Mouse (Mus musculus) T-cell, adult 66 days (primary cell): ENCODE measurements around the gene Kbtbd12. TPM values are rescaled to one million over a fixed set of nuclear protein-coding genes. Genes with fewer than 3 reads are reported as not detected.

Experiments
- total RNA-seq, 2 experiments: library from RNA; stranded (reverse); gene quantifications; 3 replicates in 1 of 2; 4 replicates in 1 of 2; pipeline ENCODE4 v1.2.4; 2023

Gene Kbtbd12
- total RNA-seq = not detected

DNA sequence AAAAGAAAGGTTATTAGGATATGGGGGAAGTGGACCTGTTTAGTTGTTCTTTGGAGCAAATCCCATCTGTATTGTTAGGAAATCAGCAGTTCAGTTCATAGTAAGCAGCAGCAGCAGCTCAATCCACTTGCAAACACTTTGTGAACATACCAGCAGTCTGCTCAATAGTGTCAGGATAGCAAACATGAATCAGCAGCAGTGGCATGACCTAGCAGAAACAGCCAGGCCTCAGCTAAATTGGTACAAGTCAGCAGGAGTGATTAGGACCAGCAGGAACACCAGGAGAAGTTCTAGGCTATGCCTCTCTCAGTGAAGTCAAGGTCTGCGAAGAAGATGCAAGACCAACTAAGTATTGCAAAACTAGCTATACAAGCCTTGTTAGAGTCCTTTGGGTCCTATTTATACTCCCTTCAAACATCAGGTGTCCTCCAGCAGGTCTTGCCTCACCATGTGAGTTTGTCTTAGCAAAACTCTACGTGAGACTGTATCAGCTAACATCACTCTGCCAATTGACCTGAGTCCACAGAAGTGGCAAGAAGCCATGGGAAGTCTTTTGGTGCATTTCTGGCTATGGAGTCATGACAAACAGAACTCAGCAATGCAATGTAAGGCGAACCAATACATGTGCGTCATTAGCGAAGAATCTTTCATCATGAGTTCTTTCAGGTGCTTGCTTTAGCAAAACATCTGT is at the start of gene Kbtbd12:
Gene Kbtbd12, minus strand, starts transcription at position 340 of the 691 bp plus-strand sequence.

GRCm38 (mm10) chr6:88518404-88519263 is 119.1 kb downstream of the Kbtbd12 start, which contains the start of gene Sec61a1:
Gene Sec61a1 (minus strand): TSS chr6:88518905.

Other genes starting within 250 kb of the Kbtbd12 start
- 10 to 100 TPM; 46.3 to 48.1 TPM for gene Eefsec, start 191.4 kb downstream of the Kbtbd12 start, total RNA-seq
- gene Ruvbl1, start 172.5 kb downstream of the Kbtbd12 start, total RNA-seq = 10 to 100 TPM; 25.2 to 30.5 TPM
- gene Sec61a1, start 119.0 kb downstream of the Kbtbd12 start, total RNA-seq = 100 to 1,000 TPM; 251 to 263 TPM
- 1 to 10 TPM in 1 of 2 experiments, under 1 TPM in 1; 0.65 to 1.5 TPM for gene Mgll, start 86.5 kb upstream of the Kbtbd12 start, total RNA-seq
- gene Abtb1, start 204.0 kb upstream of the Kbtbd12 start, total RNA-seq = 10 to 100 TPM; 44.5 to 48.1 TPM
- not detected for gene Podxl2, start 237.1 kb upstream of the Kbtbd12 start, total RNA-seq